Mouse (Mus musculus): ENCODE measurements at regions not wholly inside any gene's neighbourhood (a gene's known extent, or its start where the extent isn't known, plus 50 kb on each side); places are given as distances from the start of the nearest gene placed in this dataset.

GRCm38 (mm10) chr10:117513925-117514546 is 115.3 kb upstream of the Cpm start:
- DNase-seq: no peak

GRCm38 (mm10) chr10:117512424-117513257 is 116.7 kb upstream of the Cpm start:
- DNase-seq: no peak

GRCm38 (mm10) chr10:117511483-117512406 is 117.6 kb upstream of the Cpm start:
- DNase-seq: no peak

GRCm38 (mm10) chr10:117510529-117511482 is 118.5 kb upstream of the Cpm start:
- DNase-seq: no peak

GRCm38 (mm10) chr10:117510224-117510486 is 119.1 kb upstream of the Cpm start:
- DNase-seq: no peak

GRCm38 (mm10) chr10:117509431-117510223 is 119.7 kb upstream of the Cpm start:
- no peak for DNase-seq

GRCm38 (mm10) chr10:117506252-117506992 is 122.9 kb upstream of the Cpm start:
- DNase-seq: no peak

- no peak for DNase-seq
These were observed 123.8 kb upstream of the Cpm start for GRCm38 (mm10) chr10:117505529-117505928.

GRCm38 (mm10) chr10:117505057-117505456 is 124.2 kb upstream of the Cpm start:
- DNase-seq: no peak

- no peak for DNase-seq
These were observed 124.6 kb upstream of the Cpsf6 start for GRCm38 (mm10) chr10:117504267-117504902.

GRCm38 (mm10) chr10:117503222-117504184 is 123.7 kb upstream of the Cpsf6 start:
- DNase-seq: no peak

- DNase-seq: no peak
These were observed 122.9 kb upstream of the Cpsf6 start for GRCm38 (mm10) chr10:117502731-117503130.

GRCm38 (mm10) chr10:117502135-117502534 is 122.3 kb upstream of the Cpsf6 start:
- no peak for DNase-seq

- no peak for DNase-seq
These were observed 121.6 kb upstream of the Cpsf6 start for GRCm38 (mm10) chr10:117501426-117501825.

- DNase-seq: no peak
These were observed 120.8 kb upstream of the Cpsf6 start for GRCm38 (mm10) chr10:117500457-117501108.

GRCm38 (mm10) chr10:117499864-117500453 is 120.1 kb upstream of the Cpsf6 start:
- no peak for DNase-seq

- no peak for DNase-seq
These were observed 119.5 kb upstream of the Cpsf6 start for GRCm38 (mm10) chr10:117499177-117499863.
